Mouse (Mus musculus): ENCODE measurements around the gene Tcf12. TPM values are rescaled to one million over a fixed set of nuclear protein-coding genes. Genes with fewer than 3 reads are reported as not detected.
A peak's percentile ranks its signal among the peaks of the same experiment; 100 is the strongest.

Gene Tcf12
- polyA plus RNA-seq, 1 experiment from 2014 or later, result 9.9 TPM

DNA sequence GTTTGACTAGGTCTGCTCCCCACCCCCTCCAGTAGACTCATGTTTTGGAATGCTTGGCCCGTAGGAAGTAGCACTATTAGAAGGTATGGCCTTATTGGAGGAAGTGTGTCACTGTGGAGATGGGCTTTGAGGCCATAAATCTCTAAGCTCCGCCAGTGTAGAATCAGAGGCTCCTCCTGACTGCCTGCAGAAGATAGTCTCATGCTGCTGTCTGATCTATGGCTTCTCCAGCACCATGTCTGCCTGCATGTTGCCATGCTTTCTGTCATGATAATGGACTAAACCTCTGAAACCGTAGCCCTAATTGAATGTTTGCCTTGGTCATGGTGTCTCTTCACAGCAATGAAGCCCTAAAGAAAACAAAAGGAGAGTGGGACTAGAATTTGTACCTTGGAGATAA lies 26.7 kb downstream of the Tcf12 start:
- Histone ChIP-seq H3K4me2 (no peak overlapping the region), H3K27me3 (no peaks in the 10 kb centered on the region), H3K9me3 (replicated peaks) (no peaks in the 10 kb centered on the region), H3K27ac (no peak overlapping the region), H3K4me3 (replicated peaks) (no peak overlapping the region), H3K4me1 (replicated peaks) (peaks cover 21% of the 10 kb centered on the region), H3K36me3 (no peaks in the 10 kb centered on the region), H3K9ac (no peak overlapping the region)
- 34% methylated on average over 3 of the region's 3 CpGs for WGBS (ENCODE audit: insufficient replicate concordance)
- DNase-seq, result no peak
- ATAC-seq (ENCODE audit: low read depth), result peak; percentile 59; the same call in 1 of the 2 replicates

DNA sequence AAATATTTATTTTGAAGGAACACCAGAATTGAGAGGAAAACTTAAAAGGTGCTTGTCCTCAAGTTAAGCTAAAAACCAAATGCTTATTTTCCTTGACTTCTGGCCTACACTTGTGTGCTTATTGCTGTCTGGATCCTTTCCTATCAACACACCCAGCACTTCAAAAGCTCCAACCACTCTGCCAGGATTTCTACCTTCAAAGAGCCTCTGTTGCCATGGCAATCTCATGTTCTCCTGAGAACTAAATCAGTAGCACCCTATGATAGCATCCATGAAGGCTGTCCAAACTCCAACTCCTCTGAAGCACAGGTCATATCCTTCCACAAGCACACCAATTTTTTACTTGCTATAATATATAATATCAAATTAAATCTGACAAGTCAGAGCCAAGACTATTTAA lies 27.5 kb downstream of the Tcf12 start:
- H3K27ac ChIP-seq, result no peak overlapping the region
- H3K9me3 ChIP-seq (replicated peaks), result no peaks in the 10 kb centered on the region
- H3K4me1 ChIP-seq (replicated peaks), result peaks cover 18% of the 10 kb centered on the region
- H3K4me3 ChIP-seq (replicated peaks), result no peak overlapping the region
- no peak overlapping the region for H3K4me2 ChIP-seq
- no peaks in the 10 kb centered on the region for H3K36me3 ChIP-seq
- H3K27me3 ChIP-seq, result no peaks in the 10 kb centered on the region
- no peak overlapping the region for H3K9ac ChIP-seq
- no peak for DNase-seq
- no peak for ATAC-seq (ENCODE audit: low read depth)

DNA sequence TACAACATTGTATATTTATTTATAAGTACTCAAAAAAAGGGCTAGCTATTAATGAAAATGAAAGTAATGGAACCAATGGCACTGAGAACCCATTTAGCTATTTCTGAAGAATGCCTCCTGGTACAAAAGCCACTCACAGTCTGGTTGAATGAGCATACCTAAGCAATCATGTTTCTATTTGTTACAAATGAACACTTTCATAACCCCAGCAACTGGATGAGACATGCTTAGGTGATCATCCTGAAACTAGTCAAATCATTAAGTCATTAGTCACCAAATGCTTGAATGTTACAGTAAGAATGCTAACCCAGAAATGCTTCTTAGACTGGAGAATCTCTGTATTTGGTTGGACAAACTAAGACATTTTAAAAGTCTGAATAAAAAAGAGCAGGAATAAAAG lies 35.5 kb downstream of the Tcf12 start:
- Histone ChIP-seq H3K4me3 (replicated peaks) (no peak overlapping the region), H3K27ac (no peak overlapping the region), H3K4me1 (replicated peaks) (peaks cover 7% of the 10 kb centered on the region; the same call in 1 of the 2 replicates), H3K4me2 (no peak overlapping the region), H3K27me3 (no peaks in the 10 kb centered on the region), H3K9me3 (replicated peaks) (no peaks in the 10 kb centered on the region), H3K36me3 (no peaks in the 10 kb centered on the region), H3K9ac (no peak overlapping the region)
- ATAC-seq (ENCODE audit: low read depth), result no peak
- no peak for DNase-seq

DNA sequence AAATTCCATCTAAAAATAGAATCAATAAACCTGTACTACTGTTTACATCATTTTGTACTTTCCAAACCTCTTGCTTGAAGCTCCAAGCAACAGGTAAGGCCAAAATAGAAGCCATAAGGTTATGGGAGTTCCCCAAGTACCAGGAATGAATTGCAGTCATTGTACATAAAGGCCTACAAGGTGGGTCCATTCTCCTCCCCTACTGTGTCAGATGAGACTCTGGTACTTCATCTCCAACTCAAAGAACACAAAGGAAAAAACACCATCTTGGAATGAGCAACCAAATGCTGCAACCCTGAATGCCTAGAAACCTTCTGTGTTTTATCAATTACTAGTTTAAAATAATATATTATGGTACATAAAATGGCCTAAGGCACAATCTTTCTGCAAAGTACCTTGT lies 45.5 kb downstream of the Tcf12 start:
- no peaks in the 10 kb centered on the region for H3K27me3 ChIP-seq
- no peak overlapping the region for H3K9ac ChIP-seq
- ATAC-seq (ENCODE audit: low read depth) (no peak), DNase-seq (no peak)
- H3K4me3 ChIP-seq (replicated peaks), result no peak overlapping the region
- no peak overlapping the region for H3K4me2 ChIP-seq
- no peaks in the 10 kb centered on the region for H3K9me3 ChIP-seq (replicated peaks)
- no peak overlapping the region for H3K27ac ChIP-seq
- H3K4me1 ChIP-seq (replicated peaks), result no peaks in the 10 kb centered on the region
- H3K36me3 ChIP-seq, result no peaks in the 10 kb centered on the region

DNA sequence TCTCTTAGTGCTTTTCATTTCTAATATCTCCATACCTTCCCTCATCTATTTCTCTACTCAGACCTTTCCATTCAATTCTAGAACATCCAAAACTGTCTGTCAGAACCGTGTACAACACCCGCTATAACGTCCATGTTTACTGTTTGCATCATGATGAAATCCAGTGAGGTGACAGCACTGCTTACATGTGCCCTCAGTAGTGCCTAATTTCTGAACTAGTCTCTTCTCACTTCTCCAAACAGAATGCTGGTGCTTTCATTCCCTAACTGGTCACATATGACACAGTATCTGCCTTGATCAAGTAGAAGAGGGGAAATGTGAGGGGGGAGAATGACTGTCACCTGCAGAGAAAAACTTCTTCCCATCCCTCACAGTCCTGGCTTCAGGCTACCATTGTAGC lies 58.5 kb downstream of the Tcf12 start:
- ATAC-seq (ENCODE audit: low read depth), result no peak
- no peaks in the 10 kb centered on the region for H3K9me3 ChIP-seq (replicated peaks)
- 82% methylated on average over 3 of the region's 3 CpGs for WGBS (ENCODE audit: insufficient replicate concordance)

DNA sequence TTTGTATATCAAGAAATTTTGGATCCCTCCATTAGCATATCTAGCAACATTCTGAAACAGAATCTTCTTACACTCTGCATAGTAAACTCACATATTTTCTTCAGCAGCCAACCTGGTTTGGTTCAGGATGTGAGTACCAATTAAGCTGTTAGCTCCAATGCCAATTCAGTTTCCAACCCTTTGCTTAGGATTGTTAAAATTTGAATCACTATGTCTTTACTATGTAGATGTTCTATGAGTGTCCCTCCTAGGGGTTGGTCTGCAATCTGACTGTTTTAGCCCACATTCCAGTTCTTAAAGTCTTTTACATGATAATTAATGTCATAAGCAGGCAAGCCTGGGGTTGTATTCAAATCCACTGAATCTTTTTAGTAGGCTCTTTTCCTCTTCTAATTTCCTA lies 71.5 kb downstream of the Tcf12 start:
- Histone ChIP-seq H3K27me3 (no peaks in the 10 kb centered on the region), H3K36me3 (no peaks in the 10 kb centered on the region), H3K4me2 (no peak overlapping the region), H3K27ac (no peak overlapping the region), H3K9me3 (replicated peaks) (no peaks in the 10 kb centered on the region), H3K9ac (no peak overlapping the region), H3K4me3 (replicated peaks) (no peak overlapping the region), H3K4me1 (replicated peaks) (peaks cover 48% of the 10 kb centered on the region)
- DNase-seq (no peak), ATAC-seq (ENCODE audit: low read depth) (no peak)

More for the DNA sequence above, 58.5 kb downstream of the Tcf12 start:
- Histone ChIP-seq H3K4me2 (no peak overlapping the region), H3K4me3 (replicated peaks) (no peak overlapping the region), H3K4me1 (replicated peaks) (no peaks in the 10 kb centered on the region), H3K36me3 (no peaks in the 10 kb centered on the region), H3K9ac (no peak overlapping the region), H3K27ac (no peak overlapping the region), H3K27me3 (no peaks in the 10 kb centered on the region)
- DNase-seq, result no peak

GRCm38 (mm10) chr9:72039369-72039768 lies 72.3 kb downstream of the Tcf12 start:
- no peak overlapping the region for H3K4me2 ChIP-seq
- ATAC-seq (ENCODE audit: low read depth), result no peak

DNA sequence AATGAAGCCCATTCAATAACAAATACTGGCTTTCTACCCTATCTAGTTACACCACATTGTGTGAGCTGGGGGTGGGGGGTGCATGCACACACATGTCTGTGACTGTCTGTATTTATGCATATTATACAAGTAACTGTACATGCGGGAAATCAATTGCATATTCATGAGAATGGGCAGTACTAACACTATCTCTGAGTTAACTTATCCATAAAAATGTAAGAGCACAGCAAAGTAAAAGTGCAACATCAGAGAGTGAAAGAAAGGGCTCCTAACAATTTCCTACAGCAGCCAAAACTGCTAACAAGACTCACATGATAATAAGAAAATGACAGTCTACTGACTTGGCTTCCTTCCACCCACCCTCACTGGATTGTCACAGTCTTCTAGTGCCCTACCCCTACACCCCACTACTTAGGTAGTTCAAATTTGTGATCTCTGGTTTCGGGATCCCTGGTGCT lies 74.6 kb downstream of the Tcf12 start:
- H3K4me2 ChIP-seq, result peak overlapping the region; percentile 44
- H3K9ac ChIP-seq, result no peak overlapping the region; the same call in 1 of the 2 replicates
- 36% methylated on average over 2 of the region's 2 CpGs for WGBS (ENCODE audit: insufficient replicate concordance)
- peak; percentile 44 for DNase-seq
- peak overlapping the region; percentile 11; the same call in 1 of the 2 replicates for H3K4me3 ChIP-seq (replicated peaks)
- H3K27ac ChIP-seq, result peak overlapping the region; percentile 77
- H3K9me3 ChIP-seq (replicated peaks), result no peaks in the 10 kb centered on the region
- ATAC-seq (ENCODE audit: low read depth), result peak; percentile 86
- H3K36me3 ChIP-seq, result no peaks in the 10 kb centered on the region
- H3K27me3 ChIP-seq, result no peaks in the 10 kb centered on the region
- H3K4me1 ChIP-seq (replicated peaks), result peaks cover 57% of the 10 kb centered on the region

More at GRCm38 (mm10) chr9:72039369-72039768, 72.3 kb downstream of the Tcf12 start:
- no peaks in the 10 kb centered on the region for H3K27me3 ChIP-seq
- H3K4me3 ChIP-seq (replicated peaks), result no peak overlapping the region
- no peaks in the 10 kb centered on the region for H3K9me3 ChIP-seq (replicated peaks)
- no peak overlapping the region for H3K27ac ChIP-seq
- H3K36me3 ChIP-seq, result no peaks in the 10 kb centered on the region
- no peak overlapping the region for H3K9ac ChIP-seq
- 49% methylated on average over 2 of the region's 2 CpGs for WGBS (ENCODE audit: insufficient replicate concordance)
- no peak for DNase-seq
- H3K4me1 ChIP-seq (replicated peaks), result peaks cover 48% of the 10 kb centered on the region

- Histone ChIP-seq H3K4me1 (replicated peaks) (peaks cover 61% of the 10 kb centered on the region), H3K9ac (no peak overlapping the region), H3K4me3 (replicated peaks) (no peak overlapping the region), H3K9me3 (replicated peaks) (no peaks in the 10 kb centered on the region), H3K27ac (no peak overlapping the region), H3K27me3 (no peaks in the 10 kb centered on the region), H3K36me3 (no peaks in the 10 kb centered on the region), H3K4me2 (no peak overlapping the region)
- no peak for ATAC-seq (ENCODE audit: low read depth)
- no peak for DNase-seq
- 70% methylated on average over 3 of the region's 3 CpGs for whole genome bisulfite sequencing (ENCODE audit: insufficient replicate concordance)
Observed at GRCm38 (mm10) chr9:72036257-72036656, 75.4 kb downstream of the Tcf12 start.

DNA sequence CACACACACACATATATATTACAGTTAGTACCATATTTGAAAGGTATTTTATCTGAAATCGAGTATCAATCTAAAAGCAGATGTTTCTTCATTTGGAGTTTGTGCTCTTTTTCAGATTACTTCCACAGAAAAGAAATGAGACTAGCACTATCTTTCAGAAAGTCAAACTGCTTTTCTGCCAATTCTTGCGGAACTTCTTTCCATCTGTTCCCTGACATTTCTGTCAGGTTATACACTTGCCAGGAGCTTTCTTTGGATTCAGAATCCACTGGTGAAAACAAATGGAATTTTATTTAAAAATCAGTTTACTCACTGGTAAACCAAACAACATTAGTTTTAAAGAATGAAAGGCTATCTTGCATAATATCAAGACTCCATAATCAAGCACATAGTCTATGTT lies 78.4 kb downstream of the Tcf12 start:
- no peaks in the 10 kb centered on the region for H3K36me3 ChIP-seq
- no peak overlapping the region for H3K4me3 ChIP-seq (replicated peaks)
- no peaks in the 10 kb centered on the region for H3K9me3 ChIP-seq (replicated peaks)
- H3K4me2 ChIP-seq, result no peak overlapping the region
- H3K27me3 ChIP-seq, result no peaks in the 10 kb centered on the region
- WGBS (ENCODE audit: insufficient replicate concordance), result 72% methylated on average over 2 of the region's 2 CpGs
- DNase-seq, result no peak
- H3K9ac ChIP-seq, result no peak overlapping the region
- H3K4me1 ChIP-seq (replicated peaks), result peaks cover 57% of the 10 kb centered on the region
- no peak for ATAC-seq (ENCODE audit: low read depth)
- no peak overlapping the region for H3K27ac ChIP-seq

DNA sequence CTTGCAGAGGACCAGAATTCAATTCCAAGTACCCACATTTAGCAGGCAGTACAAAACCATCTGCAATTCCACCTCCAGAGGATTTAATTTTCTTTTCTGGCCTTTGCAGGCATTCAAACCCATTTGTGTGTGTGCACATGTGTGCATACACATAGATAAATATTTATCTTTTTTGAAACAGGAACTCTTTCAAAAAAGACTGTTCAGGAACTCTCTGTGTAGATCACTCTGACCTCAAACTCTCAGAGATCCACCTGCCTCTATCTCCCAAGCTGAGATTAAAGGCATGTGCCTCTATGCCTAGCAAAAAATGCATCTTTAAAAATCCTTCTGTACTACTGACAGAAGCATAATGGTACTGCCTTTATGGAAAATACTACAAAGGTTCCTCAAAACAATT lies 81.4 kb downstream of the Tcf12 start:
- H3K9me3 ChIP-seq (replicated peaks), result no peaks in the 10 kb centered on the region
- no peaks in the 10 kb centered on the region for H3K36me3 ChIP-seq
- H3K4me1 ChIP-seq (replicated peaks), result peaks cover 34% of the 10 kb centered on the region
- ATAC-seq (ENCODE audit: low read depth) (peak; percentile 29; the same call in 1 of the 2 replicates), DNase-seq (no peak)
- H3K27ac ChIP-seq, result no peak overlapping the region
- no peak overlapping the region for H3K4me2 ChIP-seq
- H3K9ac ChIP-seq, result no peak overlapping the region
- H3K4me3 ChIP-seq (replicated peaks), result no peak overlapping the region
- H3K27me3 ChIP-seq, result no peaks in the 10 kb centered on the region

DNA sequence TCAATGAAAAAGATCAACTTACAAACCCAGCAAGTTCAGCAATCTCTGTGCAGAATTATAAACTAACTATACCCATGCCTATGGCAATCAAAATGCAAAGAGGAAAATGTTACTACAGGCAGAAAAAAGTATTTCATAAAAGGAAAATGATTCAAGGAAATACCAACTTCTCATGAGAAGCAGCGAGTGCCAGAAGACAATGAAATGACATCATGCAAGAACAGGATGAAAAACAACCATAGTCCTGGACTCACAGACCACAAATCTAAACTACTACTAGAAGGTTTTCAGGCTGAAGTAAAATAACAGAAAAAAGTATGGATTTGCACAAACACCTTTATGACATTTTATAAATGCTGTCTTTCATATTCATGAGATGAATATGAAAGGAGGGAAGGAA lies 82.1 kb downstream of the Tcf12 start:
- ATAC-seq (ENCODE audit: low read depth) (no peak), DNase-seq (no peak)
- H3K4me3 ChIP-seq (replicated peaks), result no peak overlapping the region
- H3K4me2 ChIP-seq, result no peak overlapping the region
- no peaks in the 10 kb centered on the region for H3K27me3 ChIP-seq
- no peak overlapping the region for H3K27ac ChIP-seq
- no peaks in the 10 kb centered on the region for H3K9me3 ChIP-seq (replicated peaks)
- H3K36me3 ChIP-seq, result no peaks in the 10 kb centered on the region
- 47% methylated on average over 1 of the region's 1 CpGs for WGBS (ENCODE audit: insufficient replicate concordance)
- H3K4me1 ChIP-seq (replicated peaks), result peaks cover 29% of the 10 kb centered on the region
- H3K9ac ChIP-seq, result no peak overlapping the region

- H3K9ac ChIP-seq, result no peak overlapping the region
- H3K4me1 ChIP-seq (replicated peaks), result peaks cover 3% of the 10 kb centered on the region; the same call in 1 of the 2 replicates
- H3K4me3 ChIP-seq (replicated peaks), result no peak overlapping the region
- ATAC-seq (ENCODE audit: low read depth) (no peak), DNase-seq (no peak)
- H3K36me3 ChIP-seq, result no peaks in the 10 kb centered on the region
- WGBS (ENCODE audit: insufficient replicate concordance), result 70% methylated on average over 5 of the region's 5 CpGs
- H3K27me3 ChIP-seq, result no peaks in the 10 kb centered on the region
- H3K9me3 ChIP-seq (replicated peaks), result no peaks in the 10 kb centered on the region
- H3K4me2 ChIP-seq, result no peak overlapping the region
- no peak overlapping the region for H3K27ac ChIP-seq
Observed at GRCm38 (mm10) chr9:72023274-72023673, 88.4 kb downstream of the Tcf12 start.
